Mouse (Mus musculus) effector memory CD4-positive, alpha-beta T cell, adult 7 months (primary cell): ENCODE measurements around the gene Wrap53. TPM values are rescaled to one million over a fixed set of nuclear protein-coding genes. Genes with fewer than 3 reads are reported as not detected.

Source experiments
- polyA plus RNA-seq: library from polyadenylated mRNA; unstranded; fragments of 100-300 nt; shearing (Covaris generic); gene quantifications from one replicate; pipeline ENCODE4 v1.2.1, GENCODE M21; 2017

Wrap53 gene
- 13.1 TPM for polyA plus RNA-seq

GRCm38 (mm10) chr11:69580091-69580514, at the start of gene Wrap53, which contains the start of gene Trp53:
TSS of gene Wrap53 (minus strand) at chr11:69580255.
TSS of gene Trp53 (plus strand) at chr11:69580359.

GRCm38 (mm10) chr11:69621571-69622268, 41.7 kb upstream of the Wrap53 start, which contains the start of gene Sat2:
TSS of gene Sat2 (plus strand) at chr11:69622024.

GRCm38 (mm10) chr11:69617805-69618204, 37.8 kb upstream of the Wrap53 start, which contains the start of gene Shbg:
TSS of gene Shbg (minus strand) at chr11:69617905.

GRCm38 (mm10) chr11:69605726-69606490, 25.9 kb upstream of the Wrap53 start, which contains the start of gene Atp1b2:
TSS of gene Atp1b2 (minus strand) at chr11:69605942.

GRCm38 (mm10) chr11:69559851-69560765, 19.9 kb downstream of the Wrap53 start, which contains the start of gene Efnb3:
TSS of gene Efnb3 (minus strand) at chr11:69560205.

GRCm38 (mm10) chr11:69549060-69549656, 30.9 kb downstream of the Wrap53 start, which contains the start of gene Dnah2:
TSS of gene Dnah2 (minus strand) at chr11:69549110.

Other genes with a start within 250 kb of the Wrap53 start
- gene Rnf227, start 239.8 kb downstream of the Wrap53 start, polyA plus RNA-seq = 2.2 TPM
- gene Chd3, start 210.8 kb downstream of the Wrap53 start, polyA plus RNA-seq = 65.5 TPM
- gene Naa38, start 184.8 kb downstream of the Wrap53 start, polyA plus RNA-seq = 45.5 TPM
- gene Cyb5d1, start 184.6 kb downstream of the Wrap53 start, polyA plus RNA-seq = 28.4 TPM
- gene Tmem88, start 182.0 kb downstream of the Wrap53 start, polyA plus RNA-seq = 3.3 TPM
- gene Kdm6b, start 166.6 kb downstream of the Wrap53 start, polyA plus RNA-seq = 55.7 TPM
- gene Dnah2, start 31.1 kb downstream of the Wrap53 start, polyA plus RNA-seq = 0.16 TPM
- gene Efnb3, start 20.1 kb downstream of the Wrap53 start, polyA plus RNA-seq = not detected
- gene Trp53, start 104 bp upstream of the Wrap53 start, polyA plus RNA-seq = 204 TPM
- not detected for gene Atp1b2, start 25.7 kb upstream of the Wrap53 start, polyA plus RNA-seq
- 0.68 TPM for gene Shbg, start 37.6 kb upstream of the Wrap53 start, polyA plus RNA-seq
- gene Sat2, start 41.8 kb upstream of the Wrap53 start, polyA plus RNA-seq = 0.59 TPM
- gene Fxr2, start 52.7 kb upstream of the Wrap53 start, polyA plus RNA-seq = 73.0 TPM
- gene Sox15, start 75.1 kb upstream of the Wrap53 start, polyA plus RNA-seq = 0.76 TPM
- gene Mpdu1, start 82.4 kb upstream of the Wrap53 start, polyA plus RNA-seq = 44.5 TPM
- gene Cd68, start 85.9 kb upstream of the Wrap53 start, polyA plus RNA-seq = 3.9 TPM
- gene Eif4a1, start 92.2 kb upstream of the Wrap53 start, polyA plus RNA-seq = 729 TPM
- gene Senp3, start 101.8 kb upstream of the Wrap53 start, polyA plus RNA-seq = 29.6 TPM
- not detected for gene Tnfsf13, start 105.5 kb upstream of the Wrap53 start, polyA plus RNA-seq
- gene Tnfsf12, start 115.6 kb upstream of the Wrap53 start, polyA plus RNA-seq = not detected
- not detected for gene Tnfsfm13, start 115.8 kb upstream of the Wrap53 start, polyA plus RNA-seq
- gene Polr2a, start 178.4 kb upstream of the Wrap53 start, polyA plus RNA-seq = 51.9 TPM
- 0.26 TPM for gene Slc35g3, start 181.7 kb upstream of the Wrap53 start, polyA plus RNA-seq
- gene Zbtb4, start 185.7 kb upstream of the Wrap53 start, polyA plus RNA-seq = 4.2 TPM
- 0.52 TPM for gene Chrnb1, start 215.7 kb upstream of the Wrap53 start, polyA plus RNA-seq
- not detected for gene Fgf11, start 221.6 kb upstream of the Wrap53 start, polyA plus RNA-seq
- gene Tmem102, start 225.4 kb upstream of the Wrap53 start, polyA plus RNA-seq = not detected
- 0.16 TPM for gene Gm39566, start 235.0 kb upstream of the Wrap53 start, polyA plus RNA-seq
- gene Spem2, start 238.2 kb upstream of the Wrap53 start, polyA plus RNA-seq = 0.39 TPM
- not detected for gene Spem1, start 241.9 kb upstream of the Wrap53 start, polyA plus RNA-seq